Mouse (Mus musculus): ENCODE measurements at regions not wholly inside any gene's neighbourhood (a gene's known extent, or its start where the extent isn't known, plus 50 kb on each side); places are given as distances from the start of the nearest gene placed in this dataset.

DNA sequence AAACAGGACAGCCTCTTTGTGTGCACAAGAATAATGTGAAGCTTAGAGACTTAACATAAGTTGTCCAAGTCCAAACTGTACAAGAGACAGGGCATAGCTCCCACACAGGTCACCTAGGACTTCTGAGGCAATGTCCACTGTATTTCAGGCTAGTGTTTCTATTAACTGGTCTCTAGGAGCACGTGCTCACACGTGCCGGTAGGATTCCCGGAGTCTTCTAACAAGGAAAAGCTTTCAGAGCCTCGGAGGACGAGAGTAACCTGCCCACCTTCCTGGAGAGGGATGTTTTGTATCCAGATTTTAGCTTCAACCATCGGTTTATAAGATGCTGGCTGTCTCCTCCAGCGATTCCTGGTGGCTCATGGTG, 86.8 kb downstream of the Kctd15 start:
- DNase-seq (ENCODE audit: low spot score) (no peak), ATAC-seq (ENCODE audit: extremely low read depth, insufficient number of reproducible peaks, low FRiP score, poor library complexity, severe bottlenecking) (no peak)
- Histone ChIP-seq H3K36me3 (replicated peaks) (no peaks in the 10 kb centered on the region), H3K4me1 (ENCODE audit: insufficient read depth, low read depth, low read length) (no peaks in the 10 kb centered on the region), H3K27me3 (ENCODE audit: insufficient read depth, low read length) (no peaks in the 10 kb centered on the region), H3K9me3 (replicated peaks) (peaks cover 39% of the 10 kb centered on the region), H3K4me3 (ENCODE audit: low read depth, low read length) (no peak overlapping the region)
- TF ChIP-seq GATA2 (IDR thresholded peaks at IDR 0.05; ENCODE audit: borderline replicate concordance, low read depth, low read length): no peak

DNA sequence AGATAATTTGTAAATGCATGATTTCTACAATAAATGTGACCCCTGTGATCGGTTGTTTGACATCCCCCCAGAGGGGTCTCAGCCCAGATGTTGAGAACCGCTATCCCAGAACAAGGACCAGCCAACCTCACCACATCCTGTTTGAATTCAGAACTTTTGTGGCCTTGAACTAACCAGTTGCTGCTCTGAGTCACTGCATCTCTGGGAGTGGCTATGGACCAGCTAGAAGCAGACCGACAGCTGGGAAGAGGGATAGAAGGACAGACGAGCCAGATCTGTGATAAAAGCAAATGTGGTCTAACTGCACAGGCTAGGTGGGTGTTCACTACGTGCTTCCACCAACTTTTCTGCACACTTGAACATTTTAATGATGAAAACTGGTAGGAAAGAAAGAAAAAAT, 89.0 kb downstream of the Kctd15 start:
- no peaks in the 10 kb centered on the region for H3K36me3 ChIP-seq (replicated peaks)
- no peaks in the 10 kb centered on the region for H3K4me1 ChIP-seq (ENCODE audit: insufficient read depth, low read depth, low read length)
- peaks cover 40% of the 10 kb centered on the region for H3K9me3 ChIP-seq (replicated peaks)
- no peak overlapping the region for H3K4me3 ChIP-seq (ENCODE audit: low read depth, low read length)
- no peaks in the 10 kb centered on the region for H3K27me3 ChIP-seq (ENCODE audit: insufficient read depth, low read length)
- TF ChIP-seq CTCF (IDR thresholded peaks at IDR 0.05; ENCODE audit: low read depth, low read length) (no peak), POLR2AphosphoS5 (IDR thresholded peaks at IDR 0.05; ENCODE audit: insufficient replicate concordance, low read depth, low read length) (no peak), GATA1 (IDR thresholded peaks at IDR 0.05; ENCODE audit: borderline replicate concordance, low read length) (no peak), GATA2 (IDR thresholded peaks at IDR 0.05; ENCODE audit: borderline replicate concordance, low read depth, low read length) (no peak), TAL1 (conservative IDR thresholded peaks at IDR 0.05; ENCODE audit: low read depth, low read length) (no peak)
- no peak for DNase-seq (ENCODE audit: low spot score)
- ATAC-seq (ENCODE audit: extremely low read depth, insufficient number of reproducible peaks, low FRiP score, poor library complexity, severe bottlenecking): no peak

DNA sequence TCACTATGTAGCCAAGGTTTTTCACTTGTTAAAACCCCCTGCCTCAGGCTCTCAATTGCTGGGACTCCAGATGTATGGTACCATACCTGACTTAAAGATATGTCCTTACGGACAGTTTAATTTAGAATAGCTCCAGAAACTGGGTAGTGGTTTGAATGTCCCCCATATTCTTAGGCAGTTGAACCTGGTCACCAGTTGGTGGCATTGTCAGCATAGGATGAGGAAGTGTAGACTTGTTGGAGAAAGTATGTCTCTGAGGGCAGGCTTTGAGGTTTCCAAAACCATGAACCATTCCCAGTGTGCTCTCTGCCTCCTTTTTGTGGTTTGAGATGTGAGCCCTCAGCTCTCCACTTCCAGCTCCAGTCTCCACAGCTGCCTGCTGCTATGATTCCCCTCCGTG, 94.4 kb downstream of the Kctd15 start:
- H3K4me1 ChIP-seq (ENCODE audit: insufficient read depth, low read depth, low read length): no peaks in the 10 kb centered on the region
- TF ChIP-seq GATA1 (IDR thresholded peaks at IDR 0.05; ENCODE audit: borderline replicate concordance, low read length) (no peak), TAL1 (conservative IDR thresholded peaks at IDR 0.05; ENCODE audit: low read depth, low read length) (no peak), CTCF (IDR thresholded peaks at IDR 0.05; ENCODE audit: low read depth, low read length) (no peak), GATA2 (IDR thresholded peaks at IDR 0.05; ENCODE audit: borderline replicate concordance, low read depth, low read length) (no peak), POLR2AphosphoS5 (IDR thresholded peaks at IDR 0.05; ENCODE audit: insufficient replicate concordance, low read depth, low read length) (no peak)
- H3K4me3 ChIP-seq (ENCODE audit: low read depth, low read length): no peak overlapping the region
- DNase-seq (ENCODE audit: low spot score) (no peak), ATAC-seq (ENCODE audit: extremely low read depth, insufficient number of reproducible peaks, low FRiP score, poor library complexity, severe bottlenecking) (no peak)
- peaks cover 50% of the 10 kb centered on the region for H3K9me3 ChIP-seq (replicated peaks)
- no peaks in the 10 kb centered on the region for H3K27me3 ChIP-seq (ENCODE audit: insufficient read depth, low read length)
- no peaks in the 10 kb centered on the region for H3K36me3 ChIP-seq (replicated peaks)

DNA sequence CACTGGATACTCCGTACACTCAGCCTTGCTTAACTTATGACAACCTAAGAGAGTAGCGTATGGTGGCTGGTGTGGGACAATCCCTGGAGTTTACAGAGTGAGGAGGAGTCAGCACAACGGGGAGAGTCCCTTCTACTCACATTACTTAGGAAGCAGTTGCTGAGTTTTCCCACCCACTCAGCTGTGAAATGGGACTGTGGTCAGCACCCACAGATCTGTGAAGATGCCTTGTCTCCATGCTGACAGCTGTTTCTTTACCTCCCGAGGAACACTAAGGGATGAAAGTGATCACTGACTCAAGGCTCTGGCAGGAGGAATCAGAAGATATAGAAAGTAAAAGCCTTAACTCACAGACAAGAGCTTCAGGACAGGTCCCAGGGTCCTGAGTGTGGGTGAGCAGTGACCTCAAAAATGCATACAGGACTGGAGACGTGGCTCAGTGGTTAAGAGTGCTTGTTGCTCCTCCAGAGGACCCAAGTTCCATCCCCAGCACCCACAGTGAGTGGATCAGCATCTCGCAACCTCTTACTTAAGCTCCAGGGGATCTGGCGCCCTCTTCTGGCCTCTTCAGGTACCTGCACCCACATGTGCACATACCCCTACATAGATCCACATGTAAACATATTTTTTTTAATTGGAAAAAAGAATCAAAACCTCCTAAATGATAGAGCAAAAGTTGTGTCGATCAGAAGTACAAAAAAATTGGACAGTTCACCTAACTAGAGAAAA, 97.8 kb downstream of the Kctd15 start:
- no peaks in the 10 kb centered on the region for H3K4me1 ChIP-seq (ENCODE audit: insufficient read depth, low read depth, low read length)
- peaks cover 55% of the 10 kb centered on the region for H3K9me3 ChIP-seq (replicated peaks)
- no peaks in the 10 kb centered on the region for H3K27me3 ChIP-seq (ENCODE audit: insufficient read depth, low read length)
- no peak overlapping the region for H3K4me3 ChIP-seq (ENCODE audit: low read depth, low read length)
- DNase-seq (ENCODE audit: low spot score) (no peak), ATAC-seq (ENCODE audit: extremely low read depth, insufficient number of reproducible peaks, low FRiP score, poor library complexity, severe bottlenecking) (no peak)
- TF ChIP-seq TAL1 (conservative IDR thresholded peaks at IDR 0.05; ENCODE audit: low read depth, low read length) (no peak), GATA2 (IDR thresholded peaks at IDR 0.05; ENCODE audit: borderline replicate concordance, low read depth, low read length) (no peak), GATA1 (IDR thresholded peaks at IDR 0.05; ENCODE audit: borderline replicate concordance, low read length) (no peak), CTCF (IDR thresholded peaks at IDR 0.05; ENCODE audit: low read depth, low read length) (no peak), POLR2AphosphoS5 (IDR thresholded peaks at IDR 0.05; ENCODE audit: insufficient replicate concordance, low read depth, low read length) (no peak)
- no peaks in the 10 kb centered on the region for H3K36me3 ChIP-seq (replicated peaks)

DNA sequence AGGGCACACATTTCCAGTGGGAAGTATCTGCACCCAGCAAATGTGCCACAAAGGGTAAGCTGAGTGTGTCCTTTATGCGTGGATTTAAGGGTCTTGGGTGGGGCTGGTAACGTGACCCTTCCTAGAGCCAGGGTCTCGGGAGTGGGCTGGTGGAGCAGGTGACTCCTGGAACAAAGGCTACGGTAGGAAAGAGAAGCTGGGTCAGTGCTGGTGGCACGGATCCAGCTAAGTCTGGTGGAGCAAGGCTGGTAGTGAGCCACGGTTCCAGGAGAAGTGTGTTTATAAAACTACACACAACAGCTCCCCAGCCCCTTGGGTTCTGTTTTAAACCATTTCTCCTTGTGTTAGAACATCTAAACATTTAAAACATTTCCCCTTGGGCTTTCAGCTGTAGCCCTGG, 101.3 kb downstream of the Kctd15 start:
- Histone ChIP-seq H3K4me1 (ENCODE audit: insufficient read depth, low read depth, low read length) (no peaks in the 10 kb centered on the region), H3K36me3 (replicated peaks) (no peaks in the 10 kb centered on the region), H3K4me3 (ENCODE audit: low read depth, low read length) (no peak overlapping the region), H3K27me3 (ENCODE audit: insufficient read depth, low read length) (no peaks in the 10 kb centered on the region), H3K9me3 (replicated peaks) (peaks cover 64% of the 10 kb centered on the region)
- DNase-seq (ENCODE audit: low spot score) (no peak), ATAC-seq (ENCODE audit: extremely low read depth, insufficient number of reproducible peaks, low FRiP score, poor library complexity, severe bottlenecking) (no peak)
- no peak for TF ChIP-seq CTCF (IDR thresholded peaks at IDR 0.05; ENCODE audit: low read depth, low read length)
- no peak for TF ChIP-seq TAL1 (conservative IDR thresholded peaks at IDR 0.05; ENCODE audit: low read depth, low read length)
- no peak for TF ChIP-seq GATA1 (IDR thresholded peaks at IDR 0.05; ENCODE audit: borderline replicate concordance, low read length)
- TF ChIP-seq GATA2 (IDR thresholded peaks at IDR 0.05; ENCODE audit: borderline replicate concordance, low read depth, low read length): no peak
- no peak for TF ChIP-seq POLR2AphosphoS5 (IDR thresholded peaks at IDR 0.05; ENCODE audit: insufficient replicate concordance, low read depth, low read length)

DNA sequence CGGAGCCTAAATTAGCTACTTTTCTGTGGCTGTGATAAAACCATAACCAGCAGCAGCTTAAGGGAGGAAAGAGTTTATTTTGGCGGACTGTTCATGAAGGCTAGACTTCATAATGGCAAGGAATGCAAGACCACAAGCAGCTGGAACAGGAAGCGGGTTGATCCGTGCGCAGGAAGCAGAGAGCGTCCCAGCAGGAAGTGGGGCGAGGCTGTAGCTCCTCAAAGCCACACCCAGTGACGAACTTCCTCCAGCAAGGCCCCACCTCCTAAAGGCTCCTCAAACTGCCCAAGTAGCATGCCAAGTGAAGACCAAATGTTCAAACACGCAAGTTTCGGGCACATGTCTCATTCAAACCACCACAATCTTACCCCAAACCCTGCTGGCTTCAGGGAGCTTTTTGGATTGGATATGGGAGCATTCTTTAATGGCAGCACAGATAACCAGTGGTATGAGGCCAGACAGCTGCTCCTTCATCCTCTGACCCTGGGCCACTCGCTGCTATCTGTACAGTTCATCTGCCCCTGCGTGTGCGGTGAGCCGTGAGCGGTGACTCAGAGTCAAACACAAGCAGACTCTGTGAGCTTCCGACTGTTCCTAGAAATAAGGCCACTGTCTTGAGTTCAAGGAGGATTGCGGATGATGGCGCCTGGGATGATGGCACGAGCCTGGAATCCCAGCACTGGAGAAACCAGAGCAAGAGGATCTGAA, 109.8 kb downstream of the Kctd15 start:
- Histone ChIP-seq H3K4me3 (ENCODE audit: low read depth, low read length) (no peak overlapping the region), H3K4me1 (ENCODE audit: insufficient read depth, low read depth, low read length) (no peaks in the 10 kb centered on the region), H3K36me3 (replicated peaks) (no peaks in the 10 kb centered on the region), H3K9me3 (replicated peaks) (peaks cover 61% of the 10 kb centered on the region), H3K27me3 (ENCODE audit: insufficient read depth, low read length) (no peaks in the 10 kb centered on the region)
- DNase-seq (ENCODE audit: low spot score) (no peak), ATAC-seq (ENCODE audit: extremely low read depth, insufficient number of reproducible peaks, low FRiP score, poor library complexity, severe bottlenecking) (no peak)
- TF ChIP-seq CTCF (IDR thresholded peaks at IDR 0.05; ENCODE audit: low read depth, low read length) (no peak), POLR2AphosphoS5 (IDR thresholded peaks at IDR 0.05; ENCODE audit: insufficient replicate concordance, low read depth, low read length) (no peak), GATA2 (IDR thresholded peaks at IDR 0.05; ENCODE audit: borderline replicate concordance, low read depth, low read length) (no peak), GATA1 (IDR thresholded peaks at IDR 0.05; ENCODE audit: borderline replicate concordance, low read length) (no peak), TAL1 (conservative IDR thresholded peaks at IDR 0.05; ENCODE audit: low read depth, low read length) (no peak)
